Mouse (Mus musculus) neural tube, embryonic 14.5 days (tissue): ENCODE results near the gene Tnfaip6. TPM values are rescaled to one million over a fixed set of nuclear protein-coding genes. Genes with fewer than 3 reads are reported as not detected.
A peak's percentile ranks its signal among the peaks of the same experiment; 100 is the strongest.

Experiments used
- ATAC-seq: fragments of 200-750 bp; cut with Nextera tagmentation; 2 replicates; pipeline ENCODE4 v1.8.0; 2017; ENCODE audit warnings: low read depth, mild to moderate bottlenecking, moderate TSS enrichment, moderate library complexity
- H3K27ac ChIP-seq: fragments of 300-500 bp; sonication (generic); 2 replicates; pipeline ENCODE4 v1.5.1; 2014; ENCODE audit warnings: low read depth, mild to moderate bottlenecking, control low read depth, low read length, moderate library complexity, mixed read lengths
- H3K27me3 ChIP-seq: fragments of 300-500 bp; sonication (generic); 2 replicates; pipeline ENCODE4 v1.6.1; 2014; ENCODE audit warnings: low read length; ENCODE audit not compliant: control insufficient read depth, insufficient read depth
- H3K36me3 ChIP-seq: fragments of 300-500 bp; sonication (generic); 2 replicates; pipeline ENCODE4 v1.6.1; 2014; ENCODE audit warnings: low read length, mixed read lengths; ENCODE audit not compliant: control insufficient read depth, insufficient read depth
- H3K4me1 ChIP-seq: fragments of 300-500 bp; sonication (generic); 2 replicates; pipeline ENCODE4 v1.6.1; 2014; ENCODE audit warnings: low read length; ENCODE audit not compliant: control insufficient read depth, insufficient read depth
- H3K4me2 ChIP-seq: fragments of 300-500 bp; sonication (generic); 2 replicates; pipeline ENCODE4 v1.6.1; 2014; ENCODE audit warnings: mild to moderate bottlenecking, low read depth, low read length, control low read depth
- H3K4me3 ChIP-seq: fragments of 300-500 bp; sonication (generic); 2 replicates; pipeline ENCODE4 v1.5.1; 2014; ENCODE audit warnings: low read depth, low read length, control low read depth, mixed read lengths
- H3K9ac ChIP-seq: fragments of 300-500 bp; sonication (generic); replicated peaks from 2 replicates; pipeline ENCODE4 v1.6.1; 2014; ENCODE audit warnings: low read depth, mild to moderate bottlenecking, control low read depth, low read length, mixed read lengths
- H3K9me3 ChIP-seq: fragments of 300-500 bp; sonication (generic); 2 replicates; pipeline ENCODE4 v1.6.1; 2016; ENCODE audit warnings: low read length; ENCODE audit not compliant: control insufficient read depth
- WGBS: fragments of 180-500 bp; shearing (Covaris S2); extraction: QIAGEN DNeasy Blood & Tissue Kit; methylation state at CpG from one replicate; pipeline ENCODE4 v1.1.7; 2014; 5-methylcytosine and 5-hydroxymethylcytosine counted together
- polyA plus RNA-seq: library from polyadenylated mRNA; unstranded; fragments of >200 nt; fragmentation: Nextera tagmentation; extraction: Ambion mirVana; gene quantifications from 2 replicates; pipeline ENCODE4 v1.2.1, GENCODE M21; 2014

The Tnfaip6 gene
- polyA plus RNA-seq, 1 experiment from 2014 or later: 3.6 TPM

GRCm38 (mm10) chr2:52016361-52016760, 21.4 kb upstream of the Tnfaip6 start:
- Histone ChIP-seq H3K27ac (no peak overlapping the region), H3K36me3 (no peaks in the 10 kb centered on the region), H3K27me3 (no peaks in the 10 kb centered on the region), H3K4me1 (no peaks in the 10 kb centered on the region), H3K9ac (no peak overlapping the region), H3K9me3 (no peaks in the 10 kb centered on the region), H3K4me2 (peak overlapping the region; percentile 14; the same call in 1 of the 2 replicates), H3K4me3 (no peak overlapping the region)
- WGBS: 27% methylated on average over 7 of the region's 7 CpGs
- ATAC-seq: peak; percentile 21; the same call in 1 of the 2 replicates

GRCm38 (mm10) chr2:52027061-52027460, 10.7 kb upstream of the Tnfaip6 start:
- Histone ChIP-seq H3K4me3 (no peak overlapping the region), H3K9me3 (no peaks in the 10 kb centered on the region), H3K4me2 (no peak overlapping the region), H3K27me3 (no peaks in the 10 kb centered on the region), H3K36me3 (no peaks in the 10 kb centered on the region), H3K4me1 (no peaks in the 10 kb centered on the region), H3K9ac (no peak overlapping the region), H3K27ac (no peak overlapping the region)
- 83% methylated on average over 4 of the region's 4 CpGs for WGBS
- no peak for ATAC-seq

GRCm38 (mm10) chr2:52029426-52029825, 8.4 kb upstream of the Tnfaip6 start:
- Histone ChIP-seq H3K27me3 (no peaks in the 10 kb centered on the region), H3K4me3 (no peak overlapping the region), H3K4me1 (no peaks in the 10 kb centered on the region), H3K9me3 (no peaks in the 10 kb centered on the region), H3K4me2 (no peak overlapping the region), H3K36me3 (no peaks in the 10 kb centered on the region), H3K9ac (no peak overlapping the region), H3K27ac (no peak overlapping the region)
- 88% methylated on average over 3 of the region's 3 CpGs for WGBS
- no peak for ATAC-seq

- no peak for ATAC-seq
- H3K4me1 ChIP-seq: no peaks in the 10 kb centered on the region
- no peaks in the 10 kb centered on the region for H3K36me3 ChIP-seq
- H3K9ac ChIP-seq: no peak overlapping the region
- 86% methylated on average over 4 of the region's 4 CpGs for WGBS
- H3K27ac ChIP-seq: no peak overlapping the region
- H3K4me2 ChIP-seq: no peak overlapping the region
- H3K27me3 ChIP-seq: no peaks in the 10 kb centered on the region
- H3K9me3 ChIP-seq: no peaks in the 10 kb centered on the region
- H3K4me3 ChIP-seq: no peak overlapping the region
Observed at GRCm38 (mm10) chr2:52031491-52031890, 6.3 kb upstream of the Tnfaip6 start.

- H3K9me3 ChIP-seq: no peaks in the 10 kb centered on the region
- WGBS: 91% methylated on average over 4 of the region's 4 CpGs
- ATAC-seq: no peak
- no peaks in the 10 kb centered on the region for H3K36me3 ChIP-seq
- H3K4me2 ChIP-seq: no peak overlapping the region
- no peak overlapping the region for H3K4me3 ChIP-seq
- no peak overlapping the region for H3K9ac ChIP-seq
- no peaks in the 10 kb centered on the region for H3K27me3 ChIP-seq
- H3K4me1 ChIP-seq: peaks cover 2% of the 10 kb centered on the region; the same call in 1 of the 2 replicates
- H3K27ac ChIP-seq: no peak overlapping the region
Observed at GRCm38 (mm10) chr2:52034601-52035000, 3.2 kb upstream of the Tnfaip6 start.

GRCm38 (mm10) chr2:52035144-52035543, 2.7 kb upstream of the Tnfaip6 start:
- H3K4me2 ChIP-seq: no peak overlapping the region
- no peak overlapping the region for H3K9ac ChIP-seq
- no peak overlapping the region for H3K27ac ChIP-seq
- H3K4me3 ChIP-seq: no peak overlapping the region
- WGBS: 81% methylated on average over 4 of the region's 4 CpGs
- H3K9me3 ChIP-seq: no peaks in the 10 kb centered on the region
- H3K36me3 ChIP-seq: no peaks in the 10 kb centered on the region
- H3K4me1 ChIP-seq: peaks cover 2% of the 10 kb centered on the region; the same call in 1 of the 2 replicates
- no peaks in the 10 kb centered on the region for H3K27me3 ChIP-seq
- no peak for ATAC-seq

- peak; percentile 74 for ATAC-seq
- H3K4me2 ChIP-seq: peak overlapping the region; percentile 68; the same call in 1 of the 2 replicates
- no peak overlapping the region for H3K4me3 ChIP-seq
- H3K9me3 ChIP-seq: no peaks in the 10 kb centered on the region
- H3K36me3 ChIP-seq: no peaks in the 10 kb centered on the region
- WGBS: 48% methylated on average over 9 of the region's 11 CpGs
- H3K4me1 ChIP-seq: peaks cover 2% of the 10 kb centered on the region; the same call in 1 of the 2 replicates
- no peaks in the 10 kb centered on the region for H3K27me3 ChIP-seq
- H3K9ac ChIP-seq: no peak overlapping the region
- H3K27ac ChIP-seq: no peak overlapping the region
Observed at GRCm38 (mm10) chr2:52036929-52037595, 747 bp upstream of the Tnfaip6 start.

- Histone ChIP-seq H3K36me3 (no peaks in the 10 kb centered on the region), H3K27ac (no peak overlapping the region), H3K9ac (no peak overlapping the region), H3K27me3 (no peaks in the 10 kb centered on the region), H3K4me2 (peak overlapping the region; percentile 68), H3K9me3 (no peaks in the 10 kb centered on the region), H3K4me3 (peak overlapping the region; percentile 37), H3K4me1 (peaks cover 2% of the 10 kb centered on the region; the same call in 1 of the 2 replicates)
- 37% methylated on average over 5 of the region's 5 CpGs for WGBS
- no peak for ATAC-seq
Observed at GRCm38 (mm10) chr2:52038558-52038957, 749 bp downstream of the Tnfaip6 start.

- Histone ChIP-seq H3K9me3 (no peaks in the 10 kb centered on the region), H3K36me3 (no peaks in the 10 kb centered on the region), H3K9ac (no peak overlapping the region), H3K27me3 (no peaks in the 10 kb centered on the region), H3K4me1 (peaks cover 2% of the 10 kb centered on the region; the same call in 1 of the 2 replicates), H3K27ac (no peak overlapping the region), H3K4me3 (peak overlapping the region; percentile 37; the same call in 1 of the 2 replicates), H3K4me2 (peak overlapping the region; percentile 68; the same call in 1 of the 2 replicates)
- 36% methylated on average over 8 of the region's 8 CpGs for WGBS
- ATAC-seq: no peak
Observed at GRCm38 (mm10) chr2:52039083-52039801, 1.4 kb downstream of the Tnfaip6 start.
